Mouse (Mus musculus) testis, adult 2 months (tissue): Measurements from ENCODE around the gene Zfp654. TPM values are rescaled to one million over a fixed set of nuclear protein-coding genes. Genes with fewer than 3 reads are reported as not detected.

Experiments used
- H3K27ac ChIP-seq: fragments of 200-500 bp; 2 replicates; pipeline ENCODE4 v1.5.1; 2012; ENCODE audit warnings: low read depth, low read length; ENCODE audit not compliant: control insufficient read depth, insufficient read depth
- H3K27me3 ChIP-seq: fragments of 200-500 bp; 2 replicates; pipeline ENCODE4 v1.6.1; 2012; ENCODE audit warnings: mild to moderate bottlenecking, low read length, moderate library complexity; ENCODE audit not compliant: control insufficient read depth, insufficient read depth
- H3K36me3 ChIP-seq: fragments of 200-500 bp; 2 replicates; pipeline ENCODE4 v1.6.1; 2012; ENCODE audit warnings: mild to moderate bottlenecking, low read length; ENCODE audit not compliant: control insufficient read depth, insufficient read depth
- H3K4me1 ChIP-seq: fragments of 200-500 bp; 2 replicates; pipeline ENCODE4 v1.6.1; 2012; ENCODE audit warnings: low read length; ENCODE audit not compliant: control insufficient read depth, insufficient read depth
- H3K4me3 ChIP-seq: fragments of 200-500 bp; 2 replicates; pipeline ENCODE4 v1.5.1; 2012; ENCODE audit warnings: low read depth, mild to moderate bottlenecking, low read length, moderate library complexity, mixed read lengths; ENCODE audit not compliant: control insufficient read depth
- CTCF ChIP-seq: fragments of 200-500 bp; IDR thresholded peaks from 2 replicates; pipeline ENCODE4 v1.5.1; 2012; ENCODE audit warnings: low read depth, mild to moderate bottlenecking, inconsistent platforms, low read length, moderate library complexity; ENCODE audit not compliant: control insufficient read depth, insufficient read depth, insufficient replicate concordance
- POLR2A ChIP-seq: fragments of 200-500 bp; IDR thresholded peaks from 2 replicates; pipeline ENCODE4 v1.6.1; 2012; ENCODE audit warnings: low read depth, mild to moderate bottlenecking, inconsistent platforms, low read length, moderate library complexity; ENCODE audit not compliant: control insufficient read depth
- polyA plus RNA-seq: library from polyadenylated mRNA; depleted of rRNA; stranded (reverse); fragments of >200 nt; gene quantifications from 2 replicates; pipeline ENCODE4 v1.2.3, GENCODE M21; 2012

The Zfp654 gene
- polyA plus RNA-seq, 1 experiment, result 41.3 TPM

GRCm38 (mm10) chr16:64803041-64803440, 48.4 kb downstream of the Zfp654 start:
- H3K27ac ChIP-seq, result no peak overlapping the region
- H3K4me1 ChIP-seq, result no peaks in the 10 kb centered on the region
- H3K27me3 ChIP-seq, result no peaks in the 10 kb centered on the region
- TF ChIP-seq CTCF, result no peak
- no peak overlapping the region for H3K4me3 ChIP-seq
- H3K36me3 ChIP-seq, result no peaks in the 10 kb centered on the region; the same call in none of the 2 replicates

GRCm38 (mm10) chr16:64801638-64802037, 49.8 kb downstream of the Zfp654 start:
- TF ChIP-seq CTCF (no peak), POLR2A (no peak)

GRCm38 (mm10) chr16:64800393-64800792, 51.1 kb downstream of the Zfp654 start:
- Histone ChIP-seq H3K27ac (no peak overlapping the region), H3K4me3 (no peak overlapping the region), H3K4me1 (no peaks in the 10 kb centered on the region), H3K27me3 (no peaks in the 10 kb centered on the region), H3K36me3 (no peaks in the 10 kb centered on the region; the same call in none of the 2 replicates)
- TF ChIP-seq POLR2A (no peak), CTCF (no peak)

More at GRCm38 (mm10) chr16:64801638-64802037, 49.8 kb downstream of the Zfp654 start:
- Histone ChIP-seq H3K27ac (no peak overlapping the region), H3K27me3 (no peaks in the 10 kb centered on the region), H3K4me1 (no peaks in the 10 kb centered on the region), H3K36me3 (no peaks in the 10 kb centered on the region; the same call in none of the 2 replicates), H3K4me3 (no peak overlapping the region)

- Histone ChIP-seq H3K4me1 (no peaks in the 10 kb centered on the region), H3K36me3 (no peaks in the 10 kb centered on the region), H3K27ac (no peak overlapping the region), H3K4me3 (no peak overlapping the region), H3K27me3 (no peaks in the 10 kb centered on the region)
- TF ChIP-seq CTCF (no peak), POLR2A (no peak)
These were observed 56.6 kb downstream of the Zfp654 start for GRCm38 (mm10) chr16:64794802-64795201.

- no peaks in the 10 kb centered on the region for H3K4me1 ChIP-seq
- H3K36me3 ChIP-seq, result peaks cover 2% of the 10 kb centered on the region
- H3K27ac ChIP-seq, result no peak overlapping the region
- TF ChIP-seq CTCF (no peak), POLR2A (no peak)
- no peaks in the 10 kb centered on the region for H3K27me3 ChIP-seq
- no peak overlapping the region for H3K4me3 ChIP-seq
These were observed 61.7 kb downstream of the Zfp654 start for GRCm38 (mm10) chr16:64789706-64790105.

- peaks cover 3% of the 10 kb centered on the region; the same call in 1 of the 2 replicates for H3K4me1 ChIP-seq
- no peak overlapping the region for H3K4me3 ChIP-seq
- H3K27ac ChIP-seq, result no peak overlapping the region
- TF ChIP-seq CTCF, result no peak
- no peaks in the 10 kb centered on the region for H3K27me3 ChIP-seq
- H3K36me3 ChIP-seq, result no peaks in the 10 kb centered on the region
These were observed 75.9 kb downstream of the Zfp654 start for GRCm38 (mm10) chr16:64775516-64775915.

- Histone ChIP-seq H3K36me3 (no peaks in the 10 kb centered on the region), H3K4me1 (peaks cover 3% of the 10 kb centered on the region; the same call in 1 of the 2 replicates), H3K4me3 (peak overlapping the region; percentile 63; the same call in 1 of the 2 replicates), H3K27me3 (no peaks in the 10 kb centered on the region), H3K27ac (0 out of 2 replicates have a peak overlapping the region, but pooled peaks have one; percentile 6)
- TF ChIP-seq POLR2A (no peak), CTCF (no peak)
These were observed 80.0 kb downstream of the Zfp654 start for GRCm38 (mm10) chr16:64771431-64771818.

GRCm38 (mm10) chr16:64770521-64771430, 80.7 kb downstream of the Zfp654 start, which contains the start of gene 4930453N24Rik:
TSS of gene 4930453N24Rik (minus strand) at chr16:64771161.
- Histone ChIP-seq H3K4me3 (peak within 1 kb of the TSS; percentile 95), H3K27ac (peak within 1 kb of the TSS; percentile 95), H3K36me3 (no peaks in the 10 kb centered on the region), H3K27me3 (no peaks in the 10 kb centered on the region), H3K4me1 (peaks cover 3% of the 10 kb centered on the region; the same call in 1 of the 2 replicates)
- TF ChIP-seq CTCF (no peak), POLR2A (peak; percentile 83)
